Mouse (Mus musculus) CH12.LX (cell line): Measurements from ENCODE around the gene Wdr81. TPM values are rescaled to one million over a fixed set of nuclear protein-coding genes. Genes with fewer than 3 reads are reported as not detected.

Experiments
- DNase-seq: peaks from one replicate; pipeline ENCODE4 v3.0.0-alpha.2; 2013; ENCODE audit errors: extremely low read depth
- H3K27ac ChIP-seq: 2 replicates; pipeline ENCODE4 v1.5.1; 2012; ENCODE audit warnings: low read depth, mild to moderate bottlenecking, control low read depth, moderate library complexity; ENCODE audit not compliant: insufficient read depth
- H3K27me3 ChIP-seq: replicated peaks from 2 replicates; pipeline ENCODE3; 2012; ENCODE audit warnings: inconsistent platforms
- H3K36me3 ChIP-seq, 2 experiments: replicated peaks in 1 of 2; 2 replicates each; pipeline versions ENCODE3 to v1.6.1; 2012; ENCODE audit warnings: inconsistent platforms in 1 of 2, low read length in 1 of 2, mild to moderate bottlenecking in 1 of 2, mixed read lengths in 1 of 2, moderate library complexity in 1 of 2; ENCODE audit not compliant: control insufficient read depth in 1 of 2, insufficient read depth in 1 of 2
- H3K4me1 ChIP-seq, 2 experiments: 2 replicates each; pipeline ENCODE4 v1.6.1; 2012; ENCODE audit warnings: inconsistent platforms in 1 of 2, moderate library complexity in 1 of 2; ENCODE audit not compliant: insufficient read depth in 2 of 2, control insufficient read depth in 1 of 2
- H3K4me2 ChIP-seq: 2 replicates; pipeline ENCODE4 v1.6.1; 2012; ENCODE audit warnings: low read depth, mild to moderate bottlenecking, control low read depth; ENCODE audit not compliant: poor library complexity, insufficient read depth, severe bottlenecking
- H3K4me3 ChIP-seq, 3 experiments: fragments of 150-350 bp in 1 of 3; sonication (generic) in 1 of 3; replicated peaks in 1 of 3; 2 replicates each; pipeline versions ENCODE3 to v1.5.1; 2011 to 2012; ENCODE audit warnings: low read depth in 2 of 3, low read length in 2 of 3, mild to moderate bottlenecking in 2 of 3, moderate library complexity in 2 of 3, control low read depth in 1 of 3, improper control_type of control experiment in 1 of 3, inconsistent platforms in 1 of 3, mixed read lengths in 1 of 3; ENCODE audit not compliant: poor library complexity in 1 of 3
- H3K79me2 ChIP-seq: replicated peaks from 2 replicates; pipeline ENCODE4 v1.6.1; 2012; ENCODE audit warnings: mild to moderate bottlenecking, moderate library complexity; ENCODE audit not compliant: control insufficient read depth, poor library complexity, insufficient read depth, severe bottlenecking; ENCODE audit errors: extremely low read depth
- H3K9ac ChIP-seq: 2 replicates; pipeline ENCODE4 v1.6.1; 2012; ENCODE audit warnings: low read depth, mild to moderate bottlenecking, control low read depth, moderate library complexity; ENCODE audit not compliant: insufficient read depth
- H3K9me3 ChIP-seq: replicated peaks from 2 replicates; pipeline ENCODE3; 2012; ENCODE audit warnings: low read length, inconsistent platforms, mixed read lengths
- BHLHE40 ChIP-seq: IDR thresholded peaks from 2 replicates; pipeline ENCODE4 v1.6.1; 2011; ENCODE audit warnings: mild to moderate bottlenecking, low read depth, low read length, improper control_type of control experiment
- CHD2 ChIP-seq: IDR thresholded peaks from 2 replicates; pipeline ENCODE4 v1.6.1; 2011; ENCODE audit warnings: low read length, improper control_type of control experiment
- CTCF ChIP-seq, 2 experiments: IDR thresholded peaks in 1 of 2; conservative IDR thresholded peaks in 1 of 2; 2 replicates each; pipeline ENCODE4 v1.5.1; 2011 to 2012; ENCODE audit warnings: low read depth in 2 of 2, low read length in 2 of 2, improper control_type of control experiment in 1 of 2, inconsistent platforms in 1 of 2, mild to moderate bottlenecking in 1 of 2, moderate library complexity in 1 of 2
- GABPA ChIP-seq: IDR thresholded peaks from 2 replicates; pipeline ENCODE4 v1.6.1; 2012; ENCODE audit warnings: low read depth, low read length, improper control_type of control experiment, inconsistent platforms; ENCODE audit not compliant: insufficient replicate concordance
- HCFC1 ChIP-seq: IDR thresholded peaks from 2 replicates; pipeline ENCODE4 v1.6.1; 2012; ENCODE audit warnings: low read depth, mild to moderate bottlenecking, inconsistent platforms, low read length, improper control_type of control experiment
- IRF4 ChIP-seq: IDR thresholded peaks from 2 replicates; pipeline ENCODE4 v1.6.1; 2014; ENCODE audit warnings: low read depth, mild to moderate bottlenecking, inconsistent platforms, low read length, improper control_type of control experiment
- KAT2A ChIP-seq: IDR thresholded peaks from 2 replicates; pipeline ENCODE4 v1.6.1; 2012; ENCODE audit warnings: low read length, improper control_type of control experiment, inconsistent platforms; ENCODE audit not compliant: insufficient replicate concordance
- MAFK ChIP-seq: IDR thresholded peaks from 2 replicates; pipeline ENCODE4 v1.6.1; 2011; ENCODE audit warnings: low read length, improper control_type of control experiment; ENCODE audit not compliant: insufficient replicate concordance
- MAZ ChIP-seq: IDR thresholded peaks from 2 replicates; pipeline ENCODE4 v1.6.1; 2012; ENCODE audit warnings: low read depth, mild to moderate bottlenecking, inconsistent platforms, low read length, improper control_type of control experiment, moderate library complexity
- MEF2A ChIP-seq: IDR thresholded peaks from 2 replicates; pipeline ENCODE4 v1.6.1; 2014; ENCODE audit warnings: low read depth, mild to moderate bottlenecking, inconsistent platforms, low read length, improper control_type of control experiment, borderline replicate concordance
- MXI1 ChIP-seq: IDR thresholded peaks from 2 replicates; pipeline ENCODE4 v1.6.1; 2011; ENCODE audit warnings: mild to moderate bottlenecking, low read depth, low read length, improper control_type of control experiment
- NELFE ChIP-seq: IDR thresholded peaks from 2 replicates; pipeline ENCODE4 v1.6.1; 2011; ENCODE audit warnings: low read depth, low read length, improper control_type of control experiment
- PAX5 ChIP-seq: IDR thresholded peaks from 2 replicates; pipeline ENCODE4 v1.6.1; 2012; ENCODE audit warnings: low read length, inconsistent platforms, mixed read lengths
- POLR2AphosphoS2 ChIP-seq: IDR thresholded peaks from 2 replicates; pipeline ENCODE4 v1.6.1; 2011; ENCODE audit warnings: low read depth, low read length, improper control_type of control experiment
- RAD21 ChIP-seq: IDR thresholded peaks from 2 replicates; pipeline ENCODE4 v1.6.1; 2011; ENCODE audit warnings: low read depth, mild to moderate bottlenecking, low read length, improper control_type of control experiment, moderate library complexity
- RCOR1 ChIP-seq: conservative IDR thresholded peaks from 2 replicates; pipeline ENCODE4 v1.6.1; 2012; ENCODE audit warnings: low read depth, mild to moderate bottlenecking, inconsistent platforms, low read length, improper control_type of control experiment
- SIN3A ChIP-seq: IDR thresholded peaks from 2 replicates; pipeline ENCODE4 v1.6.1; 2012; ENCODE audit warnings: low read length, improper control_type of control experiment, inconsistent platforms
- SMC3 ChIP-seq: IDR thresholded peaks from 2 replicates; pipeline ENCODE4 v1.6.1; 2011; ENCODE audit warnings: low read depth, low read length, improper control_type of control experiment
- TCF12 ChIP-seq: IDR thresholded peaks from 2 replicates; pipeline ENCODE4 v1.6.1; 2014; ENCODE audit warnings: low read depth, mild to moderate bottlenecking, inconsistent platforms, low read length, improper control_type of control experiment
- USF1 ChIP-seq: IDR thresholded peaks from 2 replicates; pipeline ENCODE4 v1.6.1; 2014; ENCODE audit warnings: low read depth, mild to moderate bottlenecking, inconsistent platforms, low read length, improper control_type of control experiment
- ZKSCAN1 ChIP-seq: IDR thresholded peaks from 2 replicates; pipeline ENCODE4 v1.6.1; 2012; ENCODE audit warnings: low read depth, inconsistent platforms, low read length, improper control_type of control experiment, borderline replicate concordance
- ZMIZ1 ChIP-seq: IDR thresholded peaks from 2 replicates; pipeline ENCODE4 v1.6.1; 2012; ENCODE audit warnings: low read depth, mild to moderate bottlenecking, inconsistent platforms, low read length, improper control_type of control experiment
- dilution Hi-C: fragments of 300-500 bp; cut with MboI; formaldehyde crosslinking; loops from 2 replicates; pipeline ENCODE4 v1.14.3; 2020; ENCODE audit warnings: low sequenced_read_pairs; ENCODE audit not compliant: extremely low pct_unique_long_range_greater_than_20kb, extremely low pct_ligation_motif_present
- in situ Hi-C: fragments of 300-500 bp; cut with MboI; formaldehyde crosslinking; loops from 3 replicates; pipeline ENCODE4 v1.14.3; 2019; ENCODE audit warnings: low sequenced_read_pairs, low pct_ligation_motif_present, low pct_unique_long_range_greater_than_20kb, mixed read lengths
- polyA plus RNA-seq: library from polyadenylated mRNA; unstranded; fragments of >175 nt; gene quantifications from 2 replicates; pipeline ENCODE4 v1.2.1, GENCODE M21; 2012; ENCODE audit warnings: low read depth; ENCODE audit not compliant: insufficient read length
- total RNA-seq, 2 experiments: library from RNA; depleted of rRNA; stranded (reverse); fragments of 300-350 nt in 1 of 2; fragments of >200 nt in 1 of 2; gene quantifications; 2 replicates each; pipeline ENCODE4 v1.2.3; 2012 to 2014

Wdr81 gene
- total and polyA plus RNA-seq, 3 experiments, result 3.1 to 16.3 (median 13.7) TPM

GRCm38 (mm10) chr11:75458169-75458568 is 3.7 kb upstream of the Wdr81 start:
- in situ Hi-C loops, result loop anchor here (5.0 kb wide), 1 partner anchor 46 kb away; no protein-coding TSS in a partner anchor
- Histone ChIP-seq H3K9me3 (no peaks in the 10 kb centered on the region), H3K79me2 (peaks cover 10% of the 10 kb centered on the region; the same call in 1 of the 2 replicates), H3K27me3 (no peaks in the 10 kb centered on the region), H3K4me1 (peaks cover 32 to 76% of the 10 kb centered on the region in 2 experiments), H3K36me3 (peaks cover 0 to under 1% of the 10 kb centered on the region in 2 experiments), H3K4me3 (no peak overlapping the region), H3K27ac (peak overlapping the region; percentile 98), H3K9ac (peak overlapping the region; percentile 71), H3K4me2 (peak overlapping the region; percentile 97)
- DNase-seq, result peak; percentile 84
- TF ChIP-seq HCFC1 (peak; percentile 61), MAZ (peak; percentile 97), SIN3A (peak; percentile 71), MEF2A (no peak), CHD2 (peak; percentile 84), CTCF (conservative IDR thresholded peaks at IDR 0.05 in 1 of 2, IDR thresholded peaks at IDR 0.05 in 1 of 2; ENCODE audit: low read depth in 2 of 2, low read length in 2 of 2) (peak; percentile 90 to 94), ZMIZ1 (no peak), MXI1 (no peak; the same call in 1 of the 2 replicates), SMC3 (peak; percentile 81), USF1 (no peak), RCOR1 (no peak), PAX5 (no peak), IRF4 (peak; percentile 76), KAT2A (0 out of 2 replicates have a peak, but pooled peaks have one; percentile 13), POLR2AphosphoS2 (no peak; the same call in 1 of the 2 replicates), TCF12 (peak; percentile 53; the same call in 1 of the 2 replicates), MAFK (no peak), BHLHE40 (no peak; the same call in 1 of the 2 replicates), ZKSCAN1 (no peak), GABPA (no peak), RAD21 (peak; percentile 65), NELFE (peak; percentile 69; the same call in 1 of the 2 replicates)
- dilution Hi-C loops, result no loop called here
